Mouse (Mus musculus) CH12.LX (cell line): ENCODE measurements around the gene P3h3. TPM values are rescaled to one million over a fixed set of nuclear protein-coding genes. Genes with fewer than 3 reads are reported as not detected.
A peak's percentile ranks its signal among the peaks of the same experiment; 100 is the strongest.
"Not testable (repeated sequence)": the region's sequence is repeated elsewhere in the genome, so short reads cannot be mapped to it uniquely, and the experiment has no call there.

Experiments
- DNase-seq: peaks from one replicate; pipeline ENCODE4 v3.0.0-alpha.2; 2013; ENCODE audit errors: extremely low read depth
- H3K27ac ChIP-seq: 2 replicates; pipeline ENCODE4 v1.5.1; 2012; ENCODE audit warnings: low read depth, mild to moderate bottlenecking, control low read depth, moderate library complexity; ENCODE audit not compliant: insufficient read depth
- H3K27me3 ChIP-seq: replicated peaks from 2 replicates; pipeline ENCODE3; 2012; ENCODE audit warnings: inconsistent platforms
- H3K36me3 ChIP-seq, 2 experiments: replicated peaks in 1 of 2; 2 replicates each; pipeline versions ENCODE3 to v1.6.1; 2012; ENCODE audit warnings: inconsistent platforms in 1 of 2, low read length in 1 of 2, mild to moderate bottlenecking in 1 of 2, mixed read lengths in 1 of 2, moderate library complexity in 1 of 2; ENCODE audit not compliant: control insufficient read depth in 1 of 2, insufficient read depth in 1 of 2
- H3K4me1 ChIP-seq, 2 experiments: 2 replicates each; pipeline ENCODE4 v1.6.1; 2012; ENCODE audit warnings: inconsistent platforms in 1 of 2, moderate library complexity in 1 of 2; ENCODE audit not compliant: insufficient read depth in 2 of 2, control insufficient read depth in 1 of 2
- H3K4me2 ChIP-seq: 2 replicates; pipeline ENCODE4 v1.6.1; 2012; ENCODE audit warnings: low read depth, mild to moderate bottlenecking, control low read depth; ENCODE audit not compliant: poor library complexity, insufficient read depth, severe bottlenecking
- H3K4me3 ChIP-seq, 3 experiments: fragments of 150-350 bp in 1 of 3; sonication (generic) in 1 of 3; replicated peaks in 1 of 3; 2 replicates each; pipeline versions ENCODE3 to v1.5.1; 2011 to 2012; ENCODE audit warnings: low read depth in 2 of 3, low read length in 2 of 3, mild to moderate bottlenecking in 2 of 3, moderate library complexity in 2 of 3, control low read depth in 1 of 3, improper control_type of control experiment in 1 of 3, inconsistent platforms in 1 of 3, mixed read lengths in 1 of 3; ENCODE audit not compliant: poor library complexity in 1 of 3
- H3K79me2 ChIP-seq: replicated peaks from 2 replicates; pipeline ENCODE4 v1.6.1; 2012; ENCODE audit warnings: mild to moderate bottlenecking, moderate library complexity; ENCODE audit not compliant: control insufficient read depth, poor library complexity, insufficient read depth, severe bottlenecking; ENCODE audit errors: extremely low read depth
- H3K9ac ChIP-seq: 2 replicates; pipeline ENCODE4 v1.6.1; 2012; ENCODE audit warnings: low read depth, mild to moderate bottlenecking, control low read depth, moderate library complexity; ENCODE audit not compliant: insufficient read depth
- H3K9me3 ChIP-seq: replicated peaks from 2 replicates; pipeline ENCODE3; 2012; ENCODE audit warnings: low read length, inconsistent platforms, mixed read lengths
- BHLHE40 ChIP-seq: IDR thresholded peaks from 2 replicates; pipeline ENCODE4 v1.6.1; 2011; ENCODE audit warnings: mild to moderate bottlenecking, low read depth, low read length, improper control_type of control experiment
- CHD2 ChIP-seq: IDR thresholded peaks from 2 replicates; pipeline ENCODE4 v1.6.1; 2011; ENCODE audit warnings: low read length, improper control_type of control experiment
- CTCF ChIP-seq, 2 experiments: IDR thresholded peaks in 1 of 2; conservative IDR thresholded peaks in 1 of 2; 2 replicates each; pipeline ENCODE4 v1.5.1; 2011 to 2012; ENCODE audit warnings: low read depth in 2 of 2, low read length in 2 of 2, improper control_type of control experiment in 1 of 2, inconsistent platforms in 1 of 2, mild to moderate bottlenecking in 1 of 2, moderate library complexity in 1 of 2
- E2F4 ChIP-seq: IDR thresholded peaks from 2 replicates; pipeline ENCODE4 v1.6.1; 2011; ENCODE audit warnings: low read depth, low read length, improper control_type of control experiment; ENCODE audit not compliant: insufficient replicate concordance
- IRF4 ChIP-seq: IDR thresholded peaks from 2 replicates; pipeline ENCODE4 v1.6.1; 2014; ENCODE audit warnings: low read depth, mild to moderate bottlenecking, inconsistent platforms, low read length, improper control_type of control experiment
- JUND ChIP-seq: conservative IDR thresholded peaks from 2 replicates; pipeline ENCODE4 v1.6.1; 2011; ENCODE audit warnings: low read depth, low read length, improper control_type of control experiment
- MAFK ChIP-seq: IDR thresholded peaks from 2 replicates; pipeline ENCODE4 v1.6.1; 2011; ENCODE audit warnings: low read length, improper control_type of control experiment; ENCODE audit not compliant: insufficient replicate concordance
- MYC ChIP-seq: IDR thresholded peaks from 2 replicates; pipeline ENCODE4 v1.6.1; 2011; ENCODE audit warnings: low read depth, mild to moderate bottlenecking, improper control_type of control experiment, low read length
- POLR2A ChIP-seq: IDR thresholded peaks from 2 replicates; pipeline ENCODE4 v1.6.1; 2011; ENCODE audit warnings: low read depth, mild to moderate bottlenecking, improper control_type of control experiment, low read length
- POLR2AphosphoS2 ChIP-seq: IDR thresholded peaks from 2 replicates; pipeline ENCODE4 v1.6.1; 2011; ENCODE audit warnings: low read depth, low read length, improper control_type of control experiment
- RAD21 ChIP-seq: IDR thresholded peaks from 2 replicates; pipeline ENCODE4 v1.6.1; 2011; ENCODE audit warnings: low read depth, mild to moderate bottlenecking, low read length, improper control_type of control experiment, moderate library complexity
- TBP ChIP-seq: conservative IDR thresholded peaks from 2 replicates; pipeline ENCODE4 v1.6.1; 2011; ENCODE audit warnings: low read depth, low read length, improper control_type of control experiment
- TCF12 ChIP-seq: IDR thresholded peaks from 2 replicates; pipeline ENCODE4 v1.6.1; 2014; ENCODE audit warnings: low read depth, mild to moderate bottlenecking, inconsistent platforms, low read length, improper control_type of control experiment
- ZKSCAN1 ChIP-seq: IDR thresholded peaks from 2 replicates; pipeline ENCODE4 v1.6.1; 2012; ENCODE audit warnings: low read depth, inconsistent platforms, low read length, improper control_type of control experiment, borderline replicate concordance
- ZNF384 ChIP-seq: IDR thresholded peaks from 2 replicates; pipeline ENCODE4 v1.6.1; 2012; ENCODE audit warnings: low read depth, low read length, improper control_type of control experiment, inconsistent platforms
- dilution Hi-C: fragments of 300-500 bp; cut with MboI; formaldehyde crosslinking; loops from 2 replicates; pipeline ENCODE4 v1.14.3; 2020; ENCODE audit warnings: low sequenced_read_pairs; ENCODE audit not compliant: extremely low pct_unique_long_range_greater_than_20kb, extremely low pct_ligation_motif_present
- in situ Hi-C: fragments of 300-500 bp; cut with MboI; formaldehyde crosslinking; loops from 3 replicates; pipeline ENCODE4 v1.14.3; 2019; ENCODE audit warnings: low sequenced_read_pairs, low pct_ligation_motif_present, low pct_unique_long_range_greater_than_20kb, mixed read lengths
- polyA plus RNA-seq: library from polyadenylated mRNA; unstranded; fragments of >175 nt; gene quantifications from 2 replicates; pipeline ENCODE4 v1.2.1, GENCODE M21; 2012; ENCODE audit warnings: low read depth; ENCODE audit not compliant: insufficient read length
- total RNA-seq, 2 experiments: library from RNA; depleted of rRNA; stranded (reverse); fragments of 300-350 nt in 1 of 2; fragments of >200 nt in 1 of 2; gene quantifications; 2 replicates each; pipeline ENCODE4 v1.2.3; 2012 to 2014

P3h3 gene
- total and polyA plus RNA-seq, 3 experiments = 0.31 to 0.34 TPM; not detected in 1

GRCm38 (mm10) chr6:124803061-124803460, 54.5 kb downstream of the P3h3 start:
- no peak for DNase-seq

DNA sequence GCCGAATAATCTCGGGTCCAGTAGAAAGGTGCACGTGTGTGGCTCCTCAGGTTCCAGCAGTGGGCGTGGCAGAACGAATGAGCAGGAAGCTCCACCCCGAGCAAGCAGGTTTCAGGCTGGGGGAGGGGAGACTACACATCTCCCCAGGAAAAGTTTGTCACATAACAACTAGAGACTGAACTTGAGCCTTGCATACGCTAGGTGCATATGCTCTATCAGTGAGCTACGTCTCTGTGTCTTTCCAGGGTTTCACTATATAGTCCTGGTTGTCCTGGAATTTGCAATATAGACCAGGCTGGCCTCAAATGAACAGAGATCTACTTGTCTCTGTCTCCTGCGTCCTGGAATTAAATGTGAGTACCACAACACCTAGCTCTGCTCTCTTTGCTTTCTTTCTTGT, 55.2 kb downstream of the P3h3 start:
- H3K79me2 ChIP-seq, dilution Hi-C loops, H3K36me3 ChIP-seq, in situ Hi-C loops, H3K27me3 ChIP-seq, H3K9me3 ChIP-seq, H3K4me3 ChIP-seq, H3K9ac ChIP-seq: not testable (repeated sequence)
- peak overlapping the region; percentile 54 for H3K4me2 ChIP-seq
- H3K4me1 ChIP-seq = peaks cover 3 to 19% of the 10 kb centered on the region in 2 experiments; a peak in 2 of 4 replicates
- TF ChIP-seq TBP = 0 out of 2 replicates have a peak, but pooled peaks have one; percentile 16
- TF ChIP-seq MYC = 0 out of 2 replicates have a peak, but pooled peaks have one; percentile 34
- peak; percentile 43; the same call in 1 of the 2 replicates for TF ChIP-seq BHLHE40
- peak; percentile 29; the same call in 1 of the 2 replicates for TF ChIP-seq IRF4
- 0 out of 2 replicates have a peak, but pooled peaks have one; percentile 18 for TF ChIP-seq TCF12
- TF ChIP-seq CHD2 = peak; percentile 36; the same call in 1 of the 2 replicates
- DNase-seq = peak; percentile 49
- peak overlapping the region; percentile 42 for H3K27ac ChIP-seq

More at GRCm38 (mm10) chr6:124803061-124803460, 54.5 kb downstream of the P3h3 start:
- H3K27ac ChIP-seq = no peak overlapping the region
- no peak overlapping the region for H3K4me3 ChIP-seq
- peaks cover 4% of the 10 kb centered on the region for H3K9me3 ChIP-seq
- no peaks in the 10 kb centered on the region for H3K79me2 ChIP-seq
- H3K9ac ChIP-seq = no peak overlapping the region
- no peaks in the 10 kb centered on the region for H3K27me3 ChIP-seq
- dilution Hi-C loops = no loop called here
- TF ChIP-seq RAD21 (peak; percentile 3), JUND (no peak), MYC (no peak), POLR2A (no peak), E2F4 (no peak), ZNF384 (0 out of 2 replicates have a peak, but pooled peaks have one; percentile 5), ZKSCAN1 (no peak), CTCF (conservative IDR thresholded peaks at IDR 0.05 in 1 of 2, IDR thresholded peaks at IDR 0.05 in 1 of 2; ENCODE audit: low read depth in 2 of 2, low read length in 2 of 2) (peak in 1 of 2 experiments; percentile 16; a peak in 1 of 4 replicates), POLR2AphosphoS2 (no peak)
- H3K36me3 ChIP-seq = peaks cover 0 to 8% of the 10 kb centered on the region in 2 experiments
- peaks cover 3 to 19% of the 10 kb centered on the region in 2 experiments; a peak in 2 of 4 replicates for H3K4me1 ChIP-seq
- H3K4me2 ChIP-seq = no peak overlapping the region
- in situ Hi-C loops = no loop called here

DNA sequence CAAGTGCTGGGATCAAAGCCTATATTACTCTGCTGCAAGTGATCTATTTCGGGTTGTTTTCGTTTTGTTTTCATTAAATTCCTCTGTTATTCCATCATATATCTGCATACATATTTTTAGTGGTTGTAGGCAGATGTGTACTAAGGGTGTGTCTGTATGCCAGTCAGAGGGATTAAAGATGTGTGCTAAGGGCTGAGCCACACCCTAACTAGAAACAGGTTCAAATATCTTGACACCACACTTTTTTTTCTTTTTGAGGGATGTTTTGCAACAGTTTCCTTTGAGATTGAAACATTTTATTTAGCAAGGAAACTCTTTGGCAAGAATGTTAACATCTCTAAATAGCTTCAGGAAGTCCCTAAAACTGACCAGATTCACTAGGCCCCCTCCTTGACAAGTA, 61.4 kb downstream of the P3h3 start:
- no peaks in the 10 kb centered on the region for H3K4me1 ChIP-seq
- H3K4me2 ChIP-seq = no peak overlapping the region
- in situ Hi-C loops (no loop called here), dilution Hi-C loops (no loop called here)
- H3K9ac ChIP-seq = no peak overlapping the region
- peaks cover 0 to 2% of the 10 kb centered on the region in 2 experiments for H3K36me3 ChIP-seq
- H3K4me3 ChIP-seq = no peak overlapping the region
- no peaks in the 10 kb centered on the region for H3K79me2 ChIP-seq
- DNase-seq = no peak
- no peaks in the 10 kb centered on the region for H3K9me3 ChIP-seq
- H3K27ac ChIP-seq = no peak overlapping the region
- no peaks in the 10 kb centered on the region for H3K27me3 ChIP-seq
- no peak for TF ChIP-seq MAFK
- peak; percentile 76; the same call in 1 of the 2 replicates for TF ChIP-seq POLR2AphosphoS2
